Mouse (Mus musculus) heart, postnatal 0 days (tissue): Measurements from ENCODE around the gene Sema3a. TPM values are rescaled to one million over a fixed set of nuclear protein-coding genes. Genes with fewer than 3 reads are reported as not detected.

ENCODE experiments used
- ATAC-seq: fragments of 200-750 bp; cut with Nextera tagmentation; 2 replicates; pipeline ENCODE4 v1.8.0; 2017; ENCODE audit warnings: low read depth, moderate number of reproducible peaks, moderate library complexity; ENCODE audit not compliant: insufficient read depth
- DNase-seq: peaks from one replicate; pipeline ENCODE4 v3.0.0-alpha.2; 2016; ENCODE audit warnings: low spot score
- H3K27ac ChIP-seq: fragments of 300-500 bp; sonication (generic); 2 replicates; pipeline ENCODE4 v1.5.1; 2014; ENCODE audit warnings: low read depth, mild to moderate bottlenecking
- H3K27me3 ChIP-seq: fragments of 300-500 bp; sonication (generic); 2 replicates; pipeline ENCODE4 v1.6.1; 2014; ENCODE audit warnings: low read length, mixed read lengths; ENCODE audit not compliant: control insufficient read depth, insufficient read depth
- H3K36me3 ChIP-seq: fragments of 300-500 bp; sonication (generic); replicated peaks from 2 replicates; pipeline ENCODE4 v1.6.1; 2014; ENCODE audit warnings: low read length, mixed read lengths; ENCODE audit not compliant: control insufficient read depth, insufficient read depth
- H3K4me1 ChIP-seq: fragments of 300-500 bp; sonication (generic); 2 replicates; pipeline ENCODE4 v1.6.1; 2014; ENCODE audit warnings: antibody characterized with exemption; ENCODE audit not compliant: control insufficient read depth, insufficient read depth
- H3K4me2 ChIP-seq: fragments of 300-500 bp; sonication (generic); 2 replicates; pipeline ENCODE4 v1.6.1; 2014; ENCODE audit warnings: low read depth, mild to moderate bottlenecking, low read length, moderate library complexity
- H3K4me3 ChIP-seq: fragments of 300-500 bp; sonication (generic); 2 replicates; pipeline ENCODE4 v1.5.1; 2014; ENCODE audit warnings: low read depth, low read length
- H3K9ac ChIP-seq: fragments of 300-500 bp; sonication (generic); replicated peaks from 2 replicates; pipeline ENCODE4 v1.6.1; 2014; ENCODE audit warnings: low read depth, low read length, mixed read lengths
- H3K9me3 ChIP-seq: fragments of 300-500 bp; sonication (generic); replicated peaks from 2 replicates; pipeline ENCODE4 v1.6.1; 2016; ENCODE audit warnings: low read length; ENCODE audit not compliant: control insufficient read depth
- CTCF ChIP-seq: IDR thresholded peaks from 2 replicates; pipeline ENCODE4 v1.5.1; 2016; ENCODE audit warnings: antibody characterized with exemption, control low read depth, low read depth
- EP300 ChIP-seq: IDR thresholded peaks from 2 replicates; pipeline ENCODE4 v1.6.1; 2016; ENCODE audit warnings: antibody characterized with exemption, low read depth
- WGBS: fragments of 180-500 bp; shearing (Covaris S2); extraction: QIAGEN DNeasy Blood & Tissue Kit; methylation state at CpG from one replicate; pipeline ENCODE4 v1.1.7; 2014; 5-methylcytosine and 5-hydroxymethylcytosine counted together
- polyA plus RNA-seq: library from polyadenylated mRNA; unstranded; fragments of >200 nt; fragmentation: Nextera tagmentation; extraction: Ambion mirVana; gene quantifications from 2 replicates; pipeline ENCODE4 v1.2.1, GENCODE M21; 2015
- total RNA-seq: library from RNA; depleted of rRNA; stranded (reverse); fragments of >200 nt; gene quantifications from 2 replicates; pipeline ENCODE4 v1.2.3, GENCODE M21; 2014; ENCODE audit warnings: low replicate concordance

Sema3a gene
- total and polyA plus RNA-seq, 2 experiments from 2014 or later, result 3.6 to 19.0 TPM

DNA sequence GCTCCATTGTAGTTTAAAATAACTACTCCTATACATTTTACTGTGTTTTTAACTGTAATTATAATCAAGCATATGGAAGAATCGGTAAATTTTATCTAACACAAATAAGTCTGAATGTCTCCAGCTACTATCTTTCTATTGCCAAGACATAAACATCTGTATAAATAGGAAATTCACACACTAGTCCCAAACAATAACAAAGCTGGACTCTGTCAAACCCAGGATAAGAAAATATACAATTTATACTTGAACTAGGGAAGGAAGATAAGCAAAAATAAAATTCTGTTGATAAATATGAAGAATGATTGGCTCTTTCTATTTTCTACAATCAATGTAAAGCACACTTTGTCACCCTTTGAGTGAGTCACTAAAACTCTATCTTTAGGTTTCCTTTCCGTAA, 280.9 kb downstream of the Sema3a start:
- no peaks in the 10 kb centered on the region for H3K27me3 ChIP-seq
- TF ChIP-seq CTCF (no peak), EP300 (no peak)

DNA sequence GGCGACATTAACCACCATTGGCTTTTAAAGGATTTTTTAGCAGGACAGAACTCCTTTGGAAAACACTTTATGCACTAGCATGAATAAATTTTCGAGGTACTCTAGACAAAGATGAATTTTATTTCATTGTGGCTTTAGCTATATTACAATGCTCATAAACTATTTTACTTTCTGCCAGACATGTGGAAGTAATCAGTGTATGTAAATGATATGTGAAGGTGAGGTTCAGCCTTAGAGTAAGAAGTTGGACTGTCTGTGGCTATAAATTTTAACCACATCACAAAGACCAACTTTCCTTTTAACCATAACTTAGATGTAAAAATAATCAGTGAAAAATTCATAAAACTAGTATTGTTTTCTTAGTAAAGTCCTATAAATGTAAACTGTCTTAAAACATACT, 286.7 kb downstream of the Sema3a start:
- 68% methylated on average over 2 of the region's 2 CpGs for WGBS
- Histone ChIP-seq H3K4me3 (no peak overlapping the region), H3K27ac (no peak overlapping the region), H3K9me3 (no peaks in the 10 kb centered on the region), H3K9ac (no peak overlapping the region), H3K27me3 (no peaks in the 10 kb centered on the region), H3K36me3 (no peaks in the 10 kb centered on the region), H3K4me2 (no peak overlapping the region), H3K4me1 (no peaks in the 10 kb centered on the region)
- no peak for ATAC-seq
- TF ChIP-seq EP300 (no peak), CTCF (no peak)
- DNase-seq, result no peak

More for the DNA sequence above, 280.9 kb downstream of the Sema3a start:
- DNase-seq (no peak), ATAC-seq (no peak)
- no peak overlapping the region for H3K4me3 ChIP-seq
- no peaks in the 10 kb centered on the region for H3K9me3 ChIP-seq
- no peak overlapping the region for H3K4me2 ChIP-seq
- no peak overlapping the region for H3K27ac ChIP-seq
- no peaks in the 10 kb centered on the region for H3K4me1 ChIP-seq
- WGBS, result 74% methylated on average over 2 of the region's 2 CpGs
- H3K36me3 ChIP-seq, result no peaks in the 10 kb centered on the region
- H3K9ac ChIP-seq, result no peak overlapping the region

DNA sequence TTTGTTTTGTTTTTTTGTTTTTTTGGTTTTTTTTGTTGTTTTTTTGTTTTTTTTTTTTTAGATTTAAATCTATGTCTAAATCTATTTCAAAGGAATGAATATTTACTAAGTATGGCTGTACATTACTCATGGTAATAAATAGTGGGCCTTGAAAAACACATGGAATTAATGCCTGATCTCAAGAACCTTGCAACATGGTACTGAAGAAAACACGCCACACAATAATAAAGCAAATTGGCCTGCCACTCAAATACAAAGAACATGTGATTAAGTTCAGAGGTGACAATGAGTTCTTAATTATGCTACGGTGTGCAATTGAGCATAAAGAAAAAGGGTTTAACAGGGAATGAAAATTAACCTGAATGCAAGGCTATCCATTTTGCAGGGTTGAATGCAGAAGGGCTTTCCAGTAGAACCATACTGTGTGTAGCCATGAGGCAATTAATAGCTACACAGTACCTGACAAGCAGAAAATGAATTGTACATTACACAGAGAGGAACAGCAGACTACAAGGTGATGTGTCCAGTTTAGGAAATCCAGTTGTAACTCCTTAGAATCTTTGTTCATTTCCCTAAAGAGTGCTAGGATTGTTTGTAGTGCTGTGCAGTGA, 288.8 kb downstream of the Sema3a start:
- no peak for DNase-seq
- 87% methylated on average over 2 of the region's 2 CpGs for WGBS
- Histone ChIP-seq H3K9me3 (no peaks in the 10 kb centered on the region), H3K4me3 (no peak overlapping the region), H3K9ac (no peak overlapping the region), H3K27me3 (no peaks in the 10 kb centered on the region), H3K4me2 (no peak overlapping the region), H3K4me1 (no peaks in the 10 kb centered on the region), H3K27ac (no peak overlapping the region), H3K36me3 (no peaks in the 10 kb centered on the region)
- no peak for TF ChIP-seq EP300
- no peak for TF ChIP-seq CTCF
- ATAC-seq, result no peak

- H3K4me2 ChIP-seq, result no peak overlapping the region
- H3K27ac ChIP-seq, result no peak overlapping the region
- H3K9ac ChIP-seq, result no peak overlapping the region
- no peaks in the 10 kb centered on the region for H3K4me1 ChIP-seq
- no peak overlapping the region for H3K4me3 ChIP-seq
- WGBS, result 54% methylated on average over 3 of the region's 3 CpGs
- H3K9me3 ChIP-seq, result no peaks in the 10 kb centered on the region
- no peaks in the 10 kb centered on the region for H3K36me3 ChIP-seq
- DNase-seq (no peak), ATAC-seq (no peak)
- no peak for TF ChIP-seq EP300
- no peak for TF ChIP-seq CTCF
- no peaks in the 10 kb centered on the region for H3K27me3 ChIP-seq
Observed at GRCm38 (mm10) chr5:13416960-13417710, 291.9 kb downstream of the Sema3a start.

DNA sequence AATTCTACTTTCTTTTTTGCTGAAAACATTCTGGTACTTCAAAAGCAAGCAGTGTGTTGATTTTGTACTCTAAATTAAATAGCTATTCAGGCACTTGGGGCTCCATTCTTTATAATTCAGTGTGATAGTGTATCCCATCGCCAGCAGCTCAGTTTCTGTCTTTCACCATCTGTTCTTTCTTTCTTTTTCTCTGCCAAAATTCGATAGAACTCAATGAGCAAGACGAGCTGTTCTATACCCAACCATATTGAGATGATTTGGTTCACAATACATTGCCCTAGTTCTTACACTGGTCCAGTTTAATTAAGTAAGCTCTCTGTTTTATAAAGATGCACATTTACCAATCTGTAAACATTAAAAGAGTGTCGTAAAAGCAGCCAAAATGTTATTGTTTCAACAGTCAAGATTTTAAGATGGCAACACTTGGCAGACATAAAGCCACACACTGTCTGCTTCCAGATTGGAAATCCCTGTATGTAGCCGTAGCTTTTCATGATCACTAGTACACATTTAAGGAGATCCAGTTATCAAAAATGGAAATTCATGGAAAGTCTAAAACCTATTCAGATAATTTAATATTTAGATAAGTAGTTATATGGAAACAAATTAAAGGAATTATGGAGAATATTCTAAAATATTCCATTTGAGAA, 296.2 kb downstream of the Sema3a start:
- 68% methylated on average over 5 of the region's 5 CpGs for WGBS

More for the DNA sequence above, 296.2 kb downstream of the Sema3a start:
- H3K9me3 ChIP-seq, result no peaks in the 10 kb centered on the region
- no peaks in the 10 kb centered on the region for H3K4me1 ChIP-seq
- no peak overlapping the region for H3K4me2 ChIP-seq
- no peak overlapping the region for H3K27ac ChIP-seq
- DNase-seq (no peak), ATAC-seq (no peak)
- H3K4me3 ChIP-seq, result no peak overlapping the region
- no peaks in the 10 kb centered on the region for H3K36me3 ChIP-seq
- H3K9ac ChIP-seq, result no peak overlapping the region
- H3K27me3 ChIP-seq, result no peaks in the 10 kb centered on the region
- TF ChIP-seq EP300, result no peak
- TF ChIP-seq CTCF, result no peak
